Mouse (Mus musculus): Measurements from ENCODE around the gene Tmem115. TPM values are rescaled to one million over a fixed set of nuclear protein-coding genes. Genes with fewer than 3 reads are reported as not detected.

The Tmem115 gene
- total and polyA plus RNA-seq, 2 experiments from 2014 or later, result 49.7 to 51.4 TPM

GRCm38 (mm10) chr9:107544196-107544700 is 10.5 kb downstream of the Tmem115 start:
- H3K36me3 ChIP-seq (ENCODE audit: insufficient read depth), result peaks cover 27% of the 10 kb centered on the region
- 95% methylated on average over 17 of the region's 17 CpGs for WGBS
- H3K27ac ChIP-seq (ENCODE audit: low read depth, low read length), result no peak overlapping the region
- no peaks in the 10 kb centered on the region for H3K9me3 ChIP-seq (ENCODE audit: low read length)
- no peak for TF ChIP-seq CTCF (IDR thresholded peaks at IDR 0.05; ENCODE audit: low read depth)
- no peak for ATAC-seq
- H3K4me1 ChIP-seq (ENCODE audit: insufficient read depth), result peaks cover 20% of the 10 kb centered on the region; the same call in 1 of the 2 replicates
- no peak for DNase-seq
- no peak overlapping the region for H3K4me2 ChIP-seq (ENCODE audit: low read depth)
- no peaks in the 10 kb centered on the region for H3K27me3 ChIP-seq (ENCODE audit: insufficient read depth, low read length)
- no peak overlapping the region for H3K9ac ChIP-seq
- no peak overlapping the region for H3K4me3 ChIP-seq (ENCODE audit: low read depth, low read length)

GRCm38 (mm10) chr9:107544729-107545128 is 11.0 kb downstream of the Tmem115 start:
- ATAC-seq (no peak), DNase-seq (no peak)
- Histone ChIP-seq H3K9me3 (ENCODE audit: low read length) (no peaks in the 10 kb centered on the region), H3K36me3 (ENCODE audit: insufficient read depth) (peaks cover 22% of the 10 kb centered on the region), H3K9ac (no peak overlapping the region), H3K4me3 (ENCODE audit: low read depth, low read length) (no peak overlapping the region), H3K4me2 (ENCODE audit: low read depth) (no peak overlapping the region), H3K27me3 (ENCODE audit: insufficient read depth, low read length) (no peaks in the 10 kb centered on the region), H3K27ac (ENCODE audit: low read depth, low read length) (no peak overlapping the region), H3K4me1 (ENCODE audit: insufficient read depth) (peaks cover 20% of the 10 kb centered on the region; the same call in 1 of the 2 replicates)
- TF ChIP-seq CTCF (IDR thresholded peaks at IDR 0.05; ENCODE audit: low read depth), result no peak
- WGBS, result 94% methylated on average over 12 of the region's 12 CpGs

- peaks cover 20% of the 10 kb centered on the region; the same call in 1 of the 2 replicates for H3K4me1 ChIP-seq (ENCODE audit: insufficient read depth)
- H3K4me3 ChIP-seq (ENCODE audit: low read depth, low read length), result no peak overlapping the region
- H3K27me3 ChIP-seq (ENCODE audit: insufficient read depth, low read length), result peaks cover 3% of the 10 kb centered on the region; the same call in 1 of the 2 replicates
- 88% methylated on average over 10 of the region's 10 CpGs for WGBS
- no peak overlapping the region for H3K4me2 ChIP-seq (ENCODE audit: low read depth)
- TF ChIP-seq CTCF (IDR thresholded peaks at IDR 0.05; ENCODE audit: low read depth), result no peak
- H3K36me3 ChIP-seq (ENCODE audit: insufficient read depth), result peaks cover 17% of the 10 kb centered on the region
- ATAC-seq (no peak), DNase-seq (no peak)
- H3K27ac ChIP-seq (ENCODE audit: low read depth, low read length), result no peak overlapping the region
- no peaks in the 10 kb centered on the region for H3K9me3 ChIP-seq (ENCODE audit: low read length)
- no peak overlapping the region for H3K9ac ChIP-seq
These were observed 11.5 kb downstream of the Tmem115 start for GRCm38 (mm10) chr9:107545199-107545598.

DNA sequence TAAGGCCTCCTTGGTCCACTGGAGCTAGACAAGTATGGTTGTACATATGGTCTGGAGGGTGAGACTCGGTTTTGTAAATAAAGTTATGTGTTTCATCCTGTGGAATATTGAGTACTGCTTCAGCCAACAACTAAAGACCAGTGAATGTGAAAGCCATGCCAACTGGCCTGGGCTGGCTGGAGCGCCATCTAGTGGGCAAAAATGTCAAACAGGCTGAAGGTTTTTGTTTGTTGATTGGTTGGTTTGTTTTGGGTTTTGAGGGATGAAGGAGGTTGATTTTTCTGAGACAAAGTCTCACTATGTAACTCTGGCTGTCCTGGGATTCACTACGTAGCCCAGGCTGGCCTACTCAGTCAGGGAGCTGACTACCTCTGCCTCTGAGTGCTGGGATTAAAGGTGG is 11.9 kb downstream of the Tmem115 start:
- ATAC-seq (no peak), DNase-seq (peak; percentile 84)
- H3K4me1 ChIP-seq (ENCODE audit: insufficient read depth), result peaks cover 20% of the 10 kb centered on the region; the same call in 1 of the 2 replicates
- WGBS, result 4% methylated on average over 3 of the region's 3 CpGs
- TF ChIP-seq CTCF (IDR thresholded peaks at IDR 0.05; ENCODE audit: low read depth), result peak; percentile 91
- peaks cover 14% of the 10 kb centered on the region for H3K36me3 ChIP-seq (ENCODE audit: insufficient read depth)
- no peak overlapping the region for H3K4me3 ChIP-seq (ENCODE audit: low read depth, low read length)
- H3K9me3 ChIP-seq (ENCODE audit: low read length), result no peaks in the 10 kb centered on the region
- no peak overlapping the region for H3K9ac ChIP-seq
- H3K4me2 ChIP-seq (ENCODE audit: low read depth), result no peak overlapping the region
- H3K27me3 ChIP-seq (ENCODE audit: insufficient read depth, low read length), result peaks cover 7% of the 10 kb centered on the region; the same call in 1 of the 2 replicates
- H3K27ac ChIP-seq (ENCODE audit: low read depth, low read length), result no peak overlapping the region

DNA sequence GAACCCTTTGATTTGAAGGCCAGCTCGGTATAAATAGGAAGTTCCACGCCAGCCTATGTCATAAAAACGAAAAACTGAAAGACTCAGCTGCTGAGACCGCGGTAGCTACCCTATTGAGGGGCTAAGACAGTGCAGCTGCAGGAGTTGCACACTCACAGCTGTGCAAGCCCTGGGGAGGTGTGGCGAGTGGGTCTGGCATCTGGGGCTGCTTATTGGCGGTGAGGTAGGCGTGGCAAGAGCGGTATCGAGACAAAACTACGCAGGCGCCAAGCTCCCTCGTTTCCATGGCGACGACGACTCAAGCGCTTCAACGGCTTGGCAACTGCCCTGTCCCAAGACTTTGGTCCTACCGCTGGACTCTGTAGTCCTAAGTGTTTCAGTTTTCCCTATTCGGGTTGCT is 13.3 kb downstream of the Tmem115 start, which contains the start of gene Zmynd10:
Zmynd10 (plus strand) TSS at position 273 of the 400 bp plus-strand sequence.
- 2% methylated on average over 20 of the region's 20 CpGs for WGBS
- H3K9ac ChIP-seq, result no peak within 1 kb of the TSS
- peak within 1 kb of the TSS; percentile 50 for H3K4me2 ChIP-seq (ENCODE audit: low read depth)
- no peak for TF ChIP-seq CTCF (IDR thresholded peaks at IDR 0.05; ENCODE audit: low read depth)
- H3K27ac ChIP-seq (ENCODE audit: low read depth, low read length), result peak within 1 kb of the TSS; percentile 24; the same call in 1 of the 2 replicates
- DNase-seq (peak; percentile 92), ATAC-seq (peak; percentile 84)
- peaks cover 14% of the 10 kb centered on the region for H3K36me3 ChIP-seq (ENCODE audit: insufficient read depth)
- peak within 1 kb of the TSS; percentile 21 for H3K4me3 ChIP-seq (ENCODE audit: low read depth, low read length)
- H3K9me3 ChIP-seq (ENCODE audit: low read length), result no peaks in the 10 kb centered on the region
- peaks cover 23% of the 10 kb centered on the region; the same call in 1 of the 2 replicates for H3K4me1 ChIP-seq (ENCODE audit: insufficient read depth)
- peaks cover 15% of the 10 kb centered on the region; the same call in 1 of the 2 replicates for H3K27me3 ChIP-seq (ENCODE audit: insufficient read depth, low read length)

DNA sequence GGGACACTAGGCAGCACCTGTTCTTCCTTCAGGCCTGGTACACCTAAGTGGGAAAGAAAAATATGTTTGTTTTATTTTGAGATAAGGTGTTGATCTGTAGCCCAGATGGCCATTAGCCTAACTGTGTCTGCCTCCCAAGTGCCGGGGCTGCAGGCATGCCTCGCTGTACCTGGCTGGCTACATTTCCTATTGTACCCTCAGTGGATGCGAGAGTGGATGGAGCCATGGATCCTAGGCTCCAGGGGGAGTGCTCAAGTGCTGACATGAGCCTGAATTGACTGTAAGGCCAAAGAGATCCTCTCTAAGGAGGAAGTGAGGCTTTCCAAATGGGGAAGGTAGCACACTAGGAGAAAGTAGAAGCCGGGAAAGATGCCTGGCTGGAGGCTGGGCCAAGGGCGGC is 14.2 kb downstream of the Tmem115 start:
- Histone ChIP-seq H3K27ac (ENCODE audit: low read depth, low read length) (no peak overlapping the region), H3K9me3 (ENCODE audit: low read length) (no peaks in the 10 kb centered on the region), H3K4me1 (ENCODE audit: insufficient read depth) (peaks cover 15% of the 10 kb centered on the region; the same call in 1 of the 2 replicates), H3K27me3 (ENCODE audit: insufficient read depth, low read length) (peaks cover 19% of the 10 kb centered on the region), H3K4me3 (ENCODE audit: low read depth, low read length) (no peak overlapping the region), H3K9ac (no peak overlapping the region), H3K36me3 (ENCODE audit: insufficient read depth) (peaks cover 14% of the 10 kb centered on the region), H3K4me2 (ENCODE audit: low read depth) (no peak overlapping the region)
- ATAC-seq (no peak), DNase-seq (no peak)
- no peak for TF ChIP-seq CTCF (IDR thresholded peaks at IDR 0.05; ENCODE audit: low read depth)
- WGBS, result 78% methylated on average over 5 of the region's 5 CpGs

DNA sequence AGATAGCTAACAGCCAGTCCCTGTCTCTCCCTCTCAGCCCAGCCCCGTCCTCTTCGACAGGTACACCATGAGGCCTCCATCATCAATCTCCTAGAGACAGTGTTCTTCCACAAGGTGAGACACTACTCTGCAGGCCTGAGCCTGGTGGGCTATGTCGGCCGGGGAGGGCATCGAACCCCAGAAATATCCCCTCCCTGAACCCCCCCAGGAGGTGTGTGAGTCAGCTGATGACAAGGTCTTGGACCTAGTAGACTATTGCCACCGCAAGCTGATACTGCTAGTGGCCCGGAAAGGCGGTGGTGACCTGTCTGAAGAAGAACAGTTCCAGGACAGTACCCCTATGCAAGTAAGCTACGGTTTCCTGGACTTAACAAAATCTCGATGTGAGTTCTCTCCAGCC is 15.1 kb downstream of the Tmem115 start:
- Histone ChIP-seq H3K4me2 (ENCODE audit: low read depth) (no peak overlapping the region), H3K27ac (ENCODE audit: low read depth, low read length) (no peak overlapping the region), H3K9ac (no peak overlapping the region), H3K4me3 (ENCODE audit: low read depth, low read length) (no peak overlapping the region), H3K9me3 (ENCODE audit: low read length) (no peaks in the 10 kb centered on the region), H3K4me1 (ENCODE audit: insufficient read depth) (peaks cover 20% of the 10 kb centered on the region; the same call in 1 of the 2 replicates), H3K27me3 (ENCODE audit: insufficient read depth, low read length) (peaks cover 19% of the 10 kb centered on the region), H3K36me3 (ENCODE audit: insufficient read depth) (peaks cover 14% of the 10 kb centered on the region)
- WGBS, result 91% methylated on average over 10 of the region's 10 CpGs
- ATAC-seq (no peak), DNase-seq (no peak)
- no peak for TF ChIP-seq CTCF (IDR thresholded peaks at IDR 0.05; ENCODE audit: low read depth)
